Mouse (Mus musculus): ENCODE results near the gene Mapkapk3. TPM values are rescaled to one million over a fixed set of nuclear protein-coding genes. Genes with fewer than 3 reads are reported as not detected.

Mapkapk3 gene
- polyA plus RNA-seq (2012; ENCODE audit: insufficient read depth, insufficient read length, missing spikeins) = 18.4 and 23.6 TPM in 2 replicates

DNA sequence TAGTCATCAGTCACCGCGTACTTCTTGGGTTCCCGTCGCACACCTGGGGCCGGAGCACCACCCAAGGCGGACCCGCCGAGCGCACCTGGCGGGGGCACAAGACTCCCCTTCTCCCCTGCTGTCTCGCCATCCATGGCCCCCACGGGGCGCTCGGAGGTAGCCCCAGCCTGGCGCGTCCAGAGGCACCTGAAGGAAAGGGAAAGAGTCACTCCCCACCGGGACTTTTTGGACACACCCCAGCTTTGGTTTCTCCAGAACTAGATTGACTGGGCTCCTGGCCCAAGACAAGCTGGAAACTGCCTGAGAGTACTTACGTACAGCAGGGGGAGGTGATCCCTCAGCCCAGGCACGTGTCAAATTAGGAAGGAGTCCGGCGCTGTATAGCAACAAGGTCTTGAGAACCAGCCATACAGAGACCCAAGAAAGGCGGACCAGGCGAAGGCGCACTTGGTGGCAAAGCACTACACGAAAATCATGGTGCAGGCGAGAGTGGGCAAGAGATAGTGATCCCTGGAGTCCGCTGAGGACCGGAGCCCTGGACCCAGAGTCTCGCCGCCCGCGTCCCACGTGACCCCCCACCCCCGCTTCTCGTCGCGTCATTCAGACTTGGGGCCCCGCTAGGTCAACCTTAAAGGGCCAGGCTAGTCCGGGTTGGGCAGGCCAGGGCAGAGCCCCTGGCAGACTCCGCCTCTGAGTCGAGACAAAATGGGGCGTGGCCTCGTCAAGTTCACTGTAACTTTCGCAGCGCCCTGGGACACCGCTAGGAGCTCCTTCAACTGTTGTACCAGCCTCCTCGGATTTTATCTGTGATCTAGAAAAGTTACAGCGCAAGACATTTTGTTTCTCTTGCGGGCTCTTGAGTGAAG, at the start of gene Mapkapk3:
Gene Mapkapk3 (minus strand): TSS at position 667 of the 866 bp plus-strand sequence.
- H3K4me3 ChIP-seq (ENCODE audit: insufficient read depth, low read depth, low read length) = peak within 1 kb of the TSS; percentile 87
- H3K4me1 ChIP-seq (ENCODE audit: control insufficient read depth, insufficient read depth, insufficient read length, low read length) = peaks cover 11% of the 10 kb centered on the region; the same call in 1 of the 2 replicates
- H3K27ac ChIP-seq (replicated peaks; ENCODE audit: low read depth, low read length) = peak within 1 kb of the TSS; percentile 96

DNA sequence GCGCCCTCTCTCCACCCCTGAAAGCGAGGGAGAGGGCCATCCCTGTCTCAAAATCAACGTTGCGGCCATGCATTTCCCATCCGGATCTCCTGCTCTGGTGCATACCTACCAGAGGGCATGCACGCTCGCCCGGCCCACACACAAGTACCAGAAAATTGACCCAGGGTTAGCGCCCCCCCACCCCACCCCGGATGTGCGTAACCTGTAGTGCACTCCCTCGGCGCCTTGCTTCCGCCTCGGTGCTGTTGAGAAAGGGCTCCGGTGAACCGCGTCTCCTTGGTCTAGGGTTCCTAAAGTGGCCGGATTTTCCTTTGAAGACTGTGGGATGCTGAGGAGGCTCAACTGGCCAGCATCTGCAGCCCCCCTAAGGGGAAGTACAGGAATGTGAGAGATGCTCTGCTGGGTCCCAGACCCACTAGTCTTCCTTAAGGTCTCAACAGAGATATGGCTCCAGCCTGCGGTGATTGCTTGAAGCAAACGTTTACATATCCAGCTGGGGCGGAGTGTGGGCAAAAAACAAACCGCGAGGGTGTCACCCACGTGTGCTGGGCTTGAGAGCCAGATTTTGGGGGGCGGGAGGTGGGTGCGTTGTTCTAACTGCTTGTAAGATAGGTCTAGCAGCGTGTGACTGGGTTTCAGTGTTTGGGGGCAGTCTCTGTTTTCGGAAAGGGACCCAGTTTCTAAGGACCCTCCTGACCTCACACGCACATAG, 48.7 kb upstream of the Mapkapk3 start, which contains the start of gene Hemk1:
Gene Hemk1 (minus strand): TSS at position 179 of the 712 bp plus-strand sequence.
- H3K27ac ChIP-seq (replicated peaks; ENCODE audit: low read depth, low read length) = peak within 1 kb of the TSS; percentile 83
- H3K4me1 ChIP-seq (ENCODE audit: control insufficient read depth, insufficient read depth, insufficient read length, low read length) = peaks cover 6% of the 10 kb centered on the region
- H3K4me3 ChIP-seq (ENCODE audit: insufficient read depth, low read depth, low read length) = peak within 1 kb of the TSS; percentile 94

DNA sequence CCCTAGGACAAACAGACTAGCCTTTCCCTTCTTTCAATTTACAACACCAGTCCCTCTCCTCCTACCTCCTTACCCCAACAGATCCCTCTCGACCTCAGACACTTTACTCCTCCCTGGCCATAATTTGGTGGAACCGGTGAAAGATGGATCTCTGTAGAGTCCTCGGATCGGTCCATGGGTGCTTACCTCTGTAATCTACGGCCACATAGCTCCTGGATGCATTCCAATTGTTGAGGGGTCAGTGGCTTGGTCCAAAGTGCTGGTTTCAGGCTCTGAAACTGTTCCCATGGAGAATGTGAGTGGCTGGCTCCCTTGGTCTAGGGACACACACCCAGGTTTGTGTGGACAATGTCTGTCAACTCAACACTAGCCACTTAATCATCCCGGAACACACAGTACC, 46.7 kb upstream of the Mapkapk3 start:
- Histone ChIP-seq H3K4me3 (ENCODE audit: insufficient read depth, low read depth, low read length) (no peak overlapping the region), H3K4me1 (ENCODE audit: control insufficient read depth, insufficient read depth, insufficient read length, low read length) (peaks cover 7% of the 10 kb centered on the region), H3K27ac (replicated peaks; ENCODE audit: low read depth, low read length) (no peak overlapping the region)

- peak overlapping the region; percentile 22 for H3K27ac ChIP-seq (replicated peaks; ENCODE audit: low read depth, low read length)
- peaks cover 11% of the 10 kb centered on the region for H3K4me1 ChIP-seq (ENCODE audit: control insufficient read depth, insufficient read depth, insufficient read length, low read length)
- no peak overlapping the region for H3K4me3 ChIP-seq (ENCODE audit: insufficient read depth, low read depth, low read length)
Observed at GRCm38 (mm10) chr9:107335909-107336308, 46.2 kb upstream of the Mapkapk3 start.

- Histone ChIP-seq H3K4me3 (ENCODE audit: insufficient read depth, low read depth, low read length) (no peak overlapping the region), H3K4me1 (ENCODE audit: control insufficient read depth, insufficient read depth, insufficient read length, low read length) (peaks cover 14% of the 10 kb centered on the region), H3K27ac (replicated peaks; ENCODE audit: low read depth, low read length) (no peak overlapping the region)
Observed at GRCm38 (mm10) chr9:107335046-107335445, 45.4 kb upstream of the Mapkapk3 start.

- H3K4me3 ChIP-seq (ENCODE audit: insufficient read depth, low read depth, low read length) = no peak overlapping the region
- H3K27ac ChIP-seq (replicated peaks; ENCODE audit: low read depth, low read length) = no peak overlapping the region
Observed at GRCm38 (mm10) chr9:107334356-107334755, 44.7 kb upstream of the Mapkapk3 start.

DNA sequence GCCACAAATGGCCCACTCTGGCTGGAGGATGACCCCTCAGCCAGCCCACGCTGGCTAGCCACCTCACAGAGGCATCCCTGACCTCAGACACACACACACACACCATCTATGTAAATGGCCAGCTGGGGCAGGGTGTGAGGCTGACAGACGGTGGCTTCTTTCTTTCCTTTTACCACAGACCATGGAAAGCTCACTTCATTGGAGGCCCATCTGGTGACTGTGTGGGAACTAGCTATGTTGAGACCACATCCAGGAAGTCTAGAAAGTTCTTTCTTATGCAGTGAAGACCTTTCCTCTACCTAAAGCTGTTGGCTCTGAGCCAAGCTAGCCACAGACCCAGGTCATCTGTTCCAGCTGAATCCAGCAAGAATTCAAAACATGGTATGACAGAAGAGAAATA, 44.0 kb upstream of the Mapkapk3 start:
- peaks cover 11% of the 10 kb centered on the region for H3K4me1 ChIP-seq (ENCODE audit: control insufficient read depth, insufficient read depth, insufficient read length, low read length)
- no peak overlapping the region; the same call in 1 of the 2 replicates for H3K27ac ChIP-seq (replicated peaks; ENCODE audit: low read depth, low read length)
- H3K4me3 ChIP-seq (ENCODE audit: insufficient read depth, low read depth, low read length) = no peak overlapping the region

More at GRCm38 (mm10) chr9:107334356-107334755, 44.7 kb upstream of the Mapkapk3 start:
- H3K4me1 ChIP-seq (ENCODE audit: control insufficient read depth, insufficient read depth, insufficient read length, low read length) = peaks cover 14% of the 10 kb centered on the region

DNA sequence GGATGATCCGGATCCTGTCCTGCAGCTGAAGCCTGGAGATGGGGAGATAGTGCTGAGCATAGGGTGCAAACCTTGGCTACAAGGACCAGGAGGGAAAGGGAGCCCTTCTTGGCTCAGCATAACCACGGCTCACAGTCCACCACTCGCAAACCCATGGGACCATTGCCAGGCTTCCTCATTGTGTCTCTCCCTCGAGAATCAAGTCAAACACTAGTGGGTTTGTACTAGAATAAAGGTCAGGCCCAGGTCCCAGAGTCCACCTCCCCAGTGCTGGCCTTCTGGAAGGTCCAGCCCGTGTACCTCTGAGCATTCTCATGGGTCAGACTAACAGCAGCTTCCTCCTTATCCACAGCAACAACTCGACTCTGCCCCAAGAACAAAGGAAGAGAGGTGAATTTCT, 41.1 kb upstream of the Mapkapk3 start:
- Histone ChIP-seq H3K4me3 (ENCODE audit: insufficient read depth, low read depth, low read length) (no peak overlapping the region), H3K27ac (replicated peaks; ENCODE audit: low read depth, low read length) (peak overlapping the region; percentile 47), H3K4me1 (ENCODE audit: control insufficient read depth, insufficient read depth, insufficient read length, low read length) (peaks cover 21% of the 10 kb centered on the region)

DNA sequence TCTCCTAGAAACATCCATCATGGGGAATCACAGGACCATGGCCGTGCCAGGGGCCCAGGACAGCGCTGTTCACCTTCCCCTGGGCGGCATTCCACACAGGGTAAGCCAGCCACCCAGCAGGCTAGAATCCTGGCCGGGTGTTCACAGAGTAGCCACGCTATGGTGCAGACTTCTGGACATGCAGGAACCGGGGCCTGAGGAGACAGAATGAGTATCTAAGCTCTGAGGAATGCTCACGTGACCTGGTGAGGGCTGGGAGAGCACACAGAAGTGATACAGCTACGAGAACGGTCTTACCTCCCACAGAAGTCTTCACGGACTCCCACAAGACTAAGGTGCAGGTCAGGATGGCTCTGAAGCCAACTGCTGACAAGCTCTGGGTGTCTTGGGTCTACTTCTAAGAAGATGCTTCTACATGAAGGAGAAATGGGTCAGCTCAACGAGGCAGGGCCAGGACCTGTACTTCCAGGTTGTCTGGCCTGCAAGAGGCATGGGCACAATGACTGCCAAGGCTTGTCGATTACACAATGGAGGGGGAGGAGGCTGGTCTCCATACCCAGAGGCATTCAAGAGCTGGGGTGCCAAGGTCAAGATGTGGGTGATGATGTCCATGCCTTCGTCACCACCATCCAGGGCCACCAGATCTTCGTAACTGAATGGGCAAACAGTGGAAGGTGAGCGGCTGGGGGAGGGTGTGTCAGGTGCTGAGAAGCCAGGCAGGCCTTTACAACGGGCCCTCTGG, 38.4 kb upstream of the Mapkapk3 start:
- Histone ChIP-seq H3K4me3 (ENCODE audit: insufficient read depth, low read depth, low read length) (no peak overlapping the region), H3K4me1 (ENCODE audit: control insufficient read depth, insufficient read depth, insufficient read length, low read length) (peaks cover 30% of the 10 kb centered on the region), H3K27ac (replicated peaks; ENCODE audit: low read depth, low read length) (peak overlapping the region; percentile 87)

GRCm38 (mm10) chr9:107325904-107326303, 36.2 kb upstream of the Mapkapk3 start:
- Histone ChIP-seq H3K27ac (replicated peaks; ENCODE audit: low read depth, low read length) (peak overlapping the region; percentile 96), H3K4me1 (ENCODE audit: control insufficient read depth, insufficient read depth, insufficient read length, low read length) (peaks cover 25% of the 10 kb centered on the region), H3K4me3 (ENCODE audit: insufficient read depth, low read depth, low read length) (no peak overlapping the region)

- Histone ChIP-seq H3K27ac (replicated peaks; ENCODE audit: low read depth, low read length) (peak overlapping the region; percentile 96), H3K4me1 (ENCODE audit: control insufficient read depth, insufficient read depth, insufficient read length, low read length) (peaks cover 23% of the 10 kb centered on the region), H3K4me3 (ENCODE audit: insufficient read depth, low read depth, low read length) (no peak overlapping the region)
Observed at GRCm38 (mm10) chr9:107324799-107325561, 35.3 kb upstream of the Mapkapk3 start.

DNA sequence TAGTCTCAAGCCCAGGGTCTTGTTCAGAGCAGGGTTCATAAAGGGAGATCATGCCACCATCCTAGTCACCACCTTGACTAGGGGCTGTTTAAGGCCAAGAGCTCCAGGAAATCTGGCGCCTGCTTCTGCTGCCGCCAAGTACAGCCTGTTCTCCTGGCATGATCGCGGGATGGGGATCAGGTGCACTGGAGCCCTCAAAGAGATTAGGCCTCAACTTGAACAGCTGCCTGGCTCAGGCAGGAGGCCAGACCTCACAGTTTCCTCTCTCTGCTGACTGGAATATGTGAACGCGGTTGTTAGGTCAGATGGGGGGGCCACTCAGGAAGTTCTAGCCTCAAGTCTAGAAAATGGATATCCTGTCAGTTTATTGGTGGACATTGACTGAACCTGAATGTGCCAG, 33.9 kb upstream of the Mapkapk3 start:
- peaks cover 24% of the 10 kb centered on the region for H3K4me1 ChIP-seq (ENCODE audit: control insufficient read depth, insufficient read depth, insufficient read length, low read length)
- peak overlapping the region; percentile 28; the same call in 1 of the 2 replicates for H3K27ac ChIP-seq (replicated peaks; ENCODE audit: low read depth, low read length)
- H3K4me3 ChIP-seq (ENCODE audit: insufficient read depth, low read depth, low read length) = no peak overlapping the region

- Histone ChIP-seq H3K27ac (replicated peaks; ENCODE audit: low read depth, low read length) (no peak overlapping the region), H3K4me3 (ENCODE audit: insufficient read depth, low read depth, low read length) (no peak overlapping the region), H3K4me1 (ENCODE audit: control insufficient read depth, insufficient read depth, insufficient read length, low read length) (peaks cover 25% of the 10 kb centered on the region)
Observed at GRCm38 (mm10) chr9:107322461-107323050, 32.9 kb upstream of the Mapkapk3 start.

DNA sequence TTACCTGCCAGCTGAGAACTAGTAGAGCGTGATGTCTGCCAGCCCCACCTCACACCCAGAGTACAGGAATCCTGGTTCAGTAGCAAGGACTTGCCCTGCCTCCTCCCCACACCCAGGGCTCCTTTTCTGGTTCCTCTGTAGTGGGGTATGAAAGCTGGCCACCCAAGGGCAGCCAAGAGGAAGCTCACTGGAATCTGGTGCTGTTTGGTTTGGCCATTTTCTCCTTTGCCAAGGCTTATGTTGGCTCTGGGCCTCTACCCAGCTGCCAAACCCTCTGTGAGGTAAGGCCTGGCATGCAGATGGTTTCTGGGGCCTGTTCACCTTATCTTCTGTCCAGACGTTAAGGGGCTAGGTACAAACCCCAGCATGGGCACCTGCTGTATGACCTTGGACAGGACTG, 26.1 kb upstream of the Mapkapk3 start:
- Histone ChIP-seq H3K4me3 (ENCODE audit: insufficient read depth, low read depth, low read length) (no peak overlapping the region), H3K27ac (replicated peaks; ENCODE audit: low read depth, low read length) (0 out of 2 replicates have a peak overlapping the region, but pooled peaks have one; percentile 10), H3K4me1 (ENCODE audit: control insufficient read depth, insufficient read depth, insufficient read length, low read length) (0 out of 2 replicates have a peak, but pooled peaks cover 6% of the 10 kb centered on the region)

Data from brown adipose tissue, adult 24 weeks (tissue).